ENCODE assay signal across 24 mouse cellular contexts in the genomic region with DNA sequence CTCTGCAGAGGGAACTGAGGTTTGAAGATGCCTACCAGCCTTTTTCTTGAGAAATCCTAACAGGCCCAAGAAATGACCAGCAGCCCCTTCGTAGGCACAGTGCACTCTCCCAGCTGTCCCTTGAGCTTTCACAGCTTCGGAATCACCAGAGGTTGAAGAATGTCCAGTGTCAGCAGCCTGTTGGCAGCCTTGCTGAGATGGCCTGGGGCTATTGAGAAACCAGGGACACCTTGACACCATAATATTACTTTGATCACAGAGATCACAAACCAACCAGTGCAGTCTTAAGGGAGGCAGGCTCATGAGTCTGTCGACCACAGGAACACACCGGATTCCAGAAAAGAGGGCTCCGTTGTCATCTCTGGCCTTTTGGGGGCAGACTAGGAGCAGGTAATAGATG. TPM values are rescaled to one million over a fixed set of nuclear protein-coding genes. Genes with fewer than 3 reads are reported as not detected.
DNase-seq lines count a peak whose midpoint lies in the region; ATAC-seq and TF ChIP-seq lines count a peak whose summit lies in the region.
"Had no signal": no experiment of that assay in that cellular context is flagged by ENCODE, and none has a peak within 500 bp of the region (broad histone marks: within the 10 kb centered on the region; RNA-seq: fewer than 3 reads in every experiment).

No protein-coding gene starts in this region.

- H3K9me3 ChIP-seq in heart, embryonic 10.5 days = no peaks in the 10 kb centered on the region
- no peaks in the 10 kb centered on the region for H3K9me3 ChIP-seq in kidney, postnatal 0 days (replicated peaks; ENCODE audit: low read length)
- H3K9me3 ChIP-seq in CH12.LX (replicated peaks; ENCODE audit: low read length) = no peaks in the 10 kb centered on the region
- no peaks in the 10 kb centered on the region for H3K9me3 ChIP-seq in intestine, postnatal 0 days (ENCODE audit: control insufficient read depth)
- H3K9me3 ChIP-seq: heart, embryonic 12.5 days; limb, embryonic 12.5 days; megakaryocyte, embryonic 14.5 days; midbrain, embryonic 13.5 days had no signal

- H3K36me3 ChIP-seq in heart, embryonic 10.5 days = no peaks in the 10 kb centered on the region
- no peaks in the 10 kb centered on the region for H3K36me3 ChIP-seq in kidney, postnatal 0 days (ENCODE audit: insufficient read depth, low read length)
- H3K36me3 ChIP-seq in CH12.LX (replicated peaks in 1 of 2; ENCODE audit: control insufficient read depth in 1 of 2, insufficient read depth in 1 of 2, low read length in 1 of 2) = no peaks in the 10 kb centered on the region
- no peaks in the 10 kb centered on the region for H3K36me3 ChIP-seq in intestine, postnatal 0 days (ENCODE audit: control insufficient read depth, insufficient read depth)
- H3K36me3 ChIP-seq: heart, embryonic 12.5 days; limb, embryonic 12.5 days; midbrain, embryonic 13.5 days had no signal

- H3K4me2 ChIP-seq in kidney, postnatal 0 days (ENCODE audit: low read length) = no peak overlapping the region
- H3K4me2 ChIP-seq in CH12.LX (ENCODE audit: insufficient read depth, low read depth, poor library complexity, severe bottlenecking) = no peak overlapping the region
- no peak overlapping the region for H3K4me2 ChIP-seq in intestine, postnatal 0 days (replicated peaks; ENCODE audit: low read depth)
- H3K4me2 ChIP-seq: heart, embryonic 12.5 days; limb, embryonic 12.5 days; lung, embryonic 14.5 days; midbrain, embryonic 13.5 days had no signal

- H3K79me2 ChIP-seq in CH12.LX (replicated peaks; ENCODE audit: control insufficient read depth, extremely low read depth, insufficient read depth, poor library complexity, severe bottlenecking) = no peaks in the 10 kb centered on the region

- TF ChIP-seq POLR2A in CH12.LX (IDR thresholded peaks at IDR 0.05; ENCODE audit: low read depth, low read length) = no peak

- ATAC-seq in kidney, postnatal 0 days (replicated peaks; ENCODE audit: low FRiP score, low read depth) = no peak
- no peak for ATAC-seq in intestine, postnatal 0 days
- ATAC-seq: forebrain, embryonic 16.5 days; hindbrain, postnatal 0 days; midbrain, embryonic 13.5 days had no signal

- dilution Hi-C loops in CH12.LX (cut with MboI; ENCODE audit: extremely low pct_ligation_motif_present, extremely low pct_unique_long_range_greater_than_20kb, low sequenced_read_pairs) = no loop called here

- H3K4me1 ChIP-seq in heart, embryonic 10.5 days = peaks cover 16% of the 10 kb centered on the region
- H3K4me1 ChIP-seq in kidney, postnatal 0 days (replicated peaks; ENCODE audit: insufficient read depth, low read length) = peaks cover 6% of the 10 kb centered on the region; the same call in 1 of the 2 replicates
- H3K4me1 ChIP-seq in CH12.LX (ENCODE audit: control insufficient read depth in 1 of 2, insufficient read depth in 2 of 2) = peaks cover 17 to 37% of the 10 kb centered on the region in 2 experiments
- no peaks in the 10 kb centered on the region for H3K4me1 ChIP-seq in intestine, postnatal 0 days (replicated peaks; ENCODE audit: control insufficient read depth, insufficient read depth, low read length)
- H3K4me1 ChIP-seq: midbrain, embryonic 13.5 days had no signal

- TF ChIP-seq EP300 in CH12.LX (IDR thresholded peaks at IDR 0.05; ENCODE audit: low read length) = no peak

- TF ChIP-seq RAD21 in CH12.LX (IDR thresholded peaks at IDR 0.05; ENCODE audit: low read depth, low read length) = peak; percentile 49

- H3K4me3 ChIP-seq in heart, embryonic 10.5 days = no peak overlapping the region
- no peak overlapping the region for H3K4me3 ChIP-seq in kidney, postnatal 0 days (replicated peaks; ENCODE audit: low read depth, low read length)
- H3K4me3 ChIP-seq in CH12.LX (replicated peaks in 1 of 3; ENCODE audit: low read depth in 2 of 3, low read length in 2 of 3, poor library complexity in 1 of 3) = no peak overlapping the region
- H3K4me3 ChIP-seq in intestine, postnatal 0 days (ENCODE audit: low read depth, low read length) = no peak overlapping the region
- H3K4me3 ChIP-seq: heart, embryonic 12.5 days; limb, embryonic 12.5 days; megakaryocyte, embryonic 14.5 days; midbrain, embryonic 13.5 days had no signal

- no peaks in the 10 kb centered on the region for H3K27me3 ChIP-seq in heart, embryonic 10.5 days (ENCODE audit: insufficient read depth, poor library complexity, severe bottlenecking)
- H3K27me3 ChIP-seq in kidney, postnatal 0 days (ENCODE audit: insufficient read depth, low read length) = no peaks in the 10 kb centered on the region
- H3K27me3 ChIP-seq in CH12.LX (replicated peaks) = no peaks in the 10 kb centered on the region
- H3K27me3 ChIP-seq in intestine, postnatal 0 days (replicated peaks; ENCODE audit: control insufficient read depth, insufficient read depth, low read length) = no peaks in the 10 kb centered on the region
- H3K27me3 ChIP-seq: heart, embryonic 12.5 days; midbrain, embryonic 13.5 days had no signal

- peak; percentile 75 for DNase-seq in heart, adult 11 months
- no peak for DNase-seq in heart, embryonic 10.5 days (ENCODE audit: low spot score)
- peak; percentile 11 for DNase-seq in kidney, postnatal 0 days (ENCODE audit: low spot score)
- DNase-seq in kidney, adult 11 months = no peak
- no peak for DNase-seq in CH12.LX (ENCODE audit: extremely low read depth)
- no peak for DNase-seq in cerebellum, adult 8-10 months
- DNase-seq in cerebellum, postnatal 36 days = no peak
- DNase-seq: adrenal gland, postnatal 10 days; cerebellum, adult 18-20 months; heart, postnatal 14 days; kidney, adult 2 months; lung, embryonic 14.5 days; lung, postnatal 36 days; thymus, postnatal 36 days had no signal

- TF ChIP-seq CTCF in kidney, postnatal 0 days (IDR thresholded peaks at IDR 0.05; ENCODE audit: low read depth) = 0 out of 2 replicates have a peak, but pooled peaks have one; percentile 25
- TF ChIP-seq CTCF in CH12.LX (conservative IDR thresholded peaks at IDR 0.05 in 1 of 2, IDR thresholded peaks at IDR 0.05 in 1 of 2; ENCODE audit: low read depth in 2 of 2, low read length in 2 of 2) = peak in 1 of 2 experiments; percentile 39; a peak in 2 of 4 replicates
- 0 out of 2 replicates have a peak, but pooled peaks have one; percentile 31 for TF ChIP-seq CTCF in intestine, postnatal 0 days (IDR thresholded peaks at IDR 0.05; ENCODE audit: low read depth)

- H3K9ac ChIP-seq in kidney, postnatal 0 days (ENCODE audit: low read depth, low read length) = no peak overlapping the region
- H3K9ac ChIP-seq in CH12.LX (ENCODE audit: insufficient read depth, low read depth) = no peak overlapping the region
- no peak overlapping the region for H3K9ac ChIP-seq in intestine, postnatal 0 days (ENCODE audit: low read depth, low read length)
- H3K9ac ChIP-seq: heart, embryonic 12.5 days; limb, embryonic 12.5 days; liver, embryonic 14.5 days; lung, embryonic 14.5 days; midbrain, embryonic 13.5 days had no signal

- H3K27ac ChIP-seq in heart, embryonic 10.5 days = no peak overlapping the region
- H3K27ac ChIP-seq in kidney, postnatal 0 days = peak overlapping the region; percentile 43; the same call in 1 of the 2 replicates
- no peak overlapping the region for H3K27ac ChIP-seq in CH12.LX (ENCODE audit: insufficient read depth, low read depth)
- H3K27ac ChIP-seq in intestine, postnatal 0 days (ENCODE audit: low read depth, low read length) = peak overlapping the region; percentile 15
- H3K27ac ChIP-seq: hindbrain, postnatal 0 days; liver, embryonic 14.5 days; midbrain, embryonic 13.5 days had no signal

- 68% methylated on average over 5 of the region's 5 CpGs for WGBS in heart, embryonic 10.5 days
- 53% methylated on average over 5 of the region's 5 CpGs for WGBS in kidney, postnatal 0 days
- WGBS in intestine, postnatal 0 days = 67% methylated on average over 5 of the region's 5 CpGs

- in situ Hi-C loops in CH12.LX (cut with MboI; ENCODE audit: low pct_ligation_motif_present, low pct_unique_long_range_greater_than_20kb, low sequenced_read_pairs) = no loop called here

TF ChIP-seq in CH12.LX, 34 proteins besides CTCF, POLR2A, EP300 and RAD21:
- TF ChIP-seq IRF4 (IDR thresholded peaks at IDR 0.05; ENCODE audit: low read depth, low read length) = no peak
- TF ChIP-seq SMC3 (IDR thresholded peaks at IDR 0.05; ENCODE audit: low read depth, low read length) = peak; percentile 10; the same call in 1 of the 2 replicates

RNA-seq across cellular contexts. Expression of a gene that starts 2.9 kb away (rescaled TPM):
- 0.12 and 0.75 TPM in 2 replicates for polyA plus RNA-seq in heart, embryonic 10.5 days (2016; fragmentation: Nextera tagmentation; extraction: Ambion mirVana)
- polyA plus RNA-seq in kidney, postnatal 0 days (2015; fragmentation: Nextera tagmentation; extraction: Ambion mirVana) = 0.33 and 0.47 TPM in 2 replicates
- total RNA-seq in CH12.LX (2012; rRNA removed) (0.30 and 0.38 TPM in 2 replicates), CH12.LX (2014; rRNA removed) (not detected in 2 replicates)
- 0.20 and 0.35 TPM in 2 replicates for polyA plus RNA-seq in CH12.LX (2012; ENCODE audit: insufficient read length, low read depth)
- 6.7 and 7.0 TPM in 2 replicates for polyA plus RNA-seq in intestine, postnatal 0 days (2015; fragmentation: Nextera tagmentation; extraction: Ambion mirVana)
- total RNA-seq: adrenal gland, postnatal 10 days; heart, postnatal 14 days; hindbrain, postnatal 0 days; left cerebral cortex, adult 8-10 months; monocyte, adult 5-6 weeks had no signal
- polyA plus RNA-seq: forebrain, embryonic 16.5 days; hindbrain, postnatal 0 days; limb, embryonic 12.5 days had no signal

Comparison
In these comparisons a context has a peak if more than half of its experiments do, and no peak if none do; other contexts are left out.
1. DNase-seq: peak in heart, adult 11 months (single experiment) and kidney, postnatal 0 days (single experiment); none in heart, embryonic 10.5 days (single experiment), kidney, adult 11 months (single experiment), CH12.LX (single experiment), cerebellum, adult 8-10 months (single experiment) and cerebellum, postnatal 36 days (0 of 2).
2. H3K27ac ChIP-seq: peak in kidney, postnatal 0 days (single experiment) and intestine, postnatal 0 days (single experiment); none in heart, embryonic 10.5 days (single experiment) and CH12.LX (single experiment).